Mouse (Mus musculus): Measurements from ENCODE around the gene Ddx47.

Ddx47 gene

GRCm38 (mm10) chr6:135068221-135068620 is 56.8 kb downstream of the Ddx47 start:
- no peak for DNase-seq (ENCODE audit: low read depth, low spot score)

GRCm38 (mm10) chr6:135069856-135070255 is 58.4 kb downstream of the Ddx47 start:
- DNase-seq (ENCODE audit: low read depth, low spot score), result no peak

- peak; percentile 61 for DNase-seq (ENCODE audit: low read depth, low spot score)
Observed at GRCm38 (mm10) chr6:135070347-135070746, 58.9 kb downstream of the Ddx47 start.
